Mouse (Mus musculus): ENCODE data around the gene Ccdc180. TPM values are rescaled to one million over a fixed set of nuclear protein-coding genes. Genes with fewer than 3 reads are reported as not detected.

The Ccdc180 gene
- total RNA-seq (2022) = under 1 TPM in 1 of 4 experiments, not detected in 3; 0.09 TPM

DNA sequence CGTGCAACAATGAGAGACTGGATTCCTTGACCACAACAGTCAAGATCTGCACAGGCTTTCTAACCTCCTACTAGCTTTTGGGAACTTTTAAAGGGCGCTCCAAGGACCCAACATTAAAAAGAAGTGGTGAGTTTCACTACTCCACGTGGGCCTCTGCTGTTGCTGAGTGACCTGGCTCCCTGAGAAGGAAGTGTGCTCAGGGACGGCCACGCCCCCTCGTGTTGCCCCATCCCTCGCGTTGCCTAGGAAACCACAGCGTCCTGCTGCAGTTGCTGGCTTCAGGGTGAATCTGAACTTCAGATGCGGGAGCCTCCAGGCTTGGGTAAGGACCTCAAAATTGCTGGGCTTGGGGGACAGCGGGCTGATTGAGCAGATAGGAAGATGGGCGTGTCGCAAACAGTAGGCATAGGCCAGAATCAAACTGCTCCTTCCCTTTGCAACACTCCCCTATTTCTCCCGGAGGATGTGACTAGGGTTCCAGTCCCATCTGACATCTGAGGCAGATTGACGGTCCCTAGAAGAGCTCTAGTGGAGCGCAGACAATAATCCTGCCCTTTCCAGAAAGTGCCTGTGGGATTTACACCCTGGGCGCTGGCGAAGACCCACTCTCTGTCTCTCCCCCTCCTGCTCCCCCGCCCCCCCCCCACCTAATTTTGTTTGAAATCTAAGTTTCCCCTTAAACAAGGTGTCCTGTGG lies at the start of gene Ccdc180:
TSS of gene Ccdc180 (plus strand) at position 238 of the 696 bp plus-strand sequence.
- peak; percentile 22 for DNase-seq (ENCODE audit: low spot score)

DNA sequence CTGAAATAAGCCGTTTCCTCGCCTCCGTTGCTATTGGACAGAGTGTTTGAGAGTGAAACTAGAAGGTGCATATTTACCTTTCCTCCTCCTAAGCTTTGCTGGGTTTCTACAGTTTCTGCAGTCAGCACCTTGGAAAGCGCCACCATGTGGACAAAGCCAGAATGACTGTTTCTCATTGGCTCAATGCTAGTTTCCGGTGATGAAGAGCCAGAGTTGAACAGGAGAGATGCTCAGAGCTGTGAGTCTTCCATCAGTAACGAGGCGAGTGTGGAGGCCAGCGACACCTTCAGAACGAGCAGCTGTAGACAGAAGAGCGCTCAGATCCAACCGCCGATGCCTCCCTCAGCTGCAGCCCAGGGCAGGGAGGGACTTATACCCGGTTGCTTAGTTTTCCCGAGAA lies 45.7 kb upstream of the Ccdc180 start:
- DNase-seq (ENCODE audit: low spot score) = no peak

- no peak for DNase-seq (ENCODE audit: low spot score)
Measured at GRCm38 (mm10) chr4:45846263-45846662, 43.8 kb upstream of the Ccdc180 start.

GRCm38 (mm10) chr4:45848109-45848824 lies 41.8 kb upstream of the Ccdc180 start, which contains the start of gene Stra6l:
Gene Stra6l, plus strand, starts transcription at chr4:45848664.
- no peak for DNase-seq (ENCODE audit: low spot score)

GRCm38 (mm10) chr4:45848825-45849156 lies 41.3 kb upstream of the Ccdc180 start:
- DNase-seq (ENCODE audit: low spot score) = no peak

DNA sequence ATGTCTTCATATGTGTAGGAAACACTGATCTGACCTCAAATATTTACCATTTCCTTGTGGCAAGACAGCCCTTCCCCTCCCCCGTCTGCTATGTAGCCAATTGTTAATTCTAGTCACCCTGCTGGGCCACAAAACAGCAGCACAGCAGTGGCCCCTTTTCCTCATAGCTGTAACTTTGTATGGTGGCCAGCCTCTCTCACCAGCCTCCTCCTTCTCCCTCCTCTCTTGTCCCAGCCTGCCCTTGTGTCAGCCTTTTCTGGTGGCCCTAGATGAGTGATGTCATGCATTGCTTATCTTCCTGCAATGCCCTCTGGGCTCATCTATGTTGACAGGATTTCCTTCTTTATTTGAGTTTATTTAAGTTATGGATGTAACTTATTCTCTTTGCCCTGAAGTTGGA lies 40.7 kb upstream of the Ccdc180 start:
- DNase-seq (ENCODE audit: low spot score) = no peak

DNA sequence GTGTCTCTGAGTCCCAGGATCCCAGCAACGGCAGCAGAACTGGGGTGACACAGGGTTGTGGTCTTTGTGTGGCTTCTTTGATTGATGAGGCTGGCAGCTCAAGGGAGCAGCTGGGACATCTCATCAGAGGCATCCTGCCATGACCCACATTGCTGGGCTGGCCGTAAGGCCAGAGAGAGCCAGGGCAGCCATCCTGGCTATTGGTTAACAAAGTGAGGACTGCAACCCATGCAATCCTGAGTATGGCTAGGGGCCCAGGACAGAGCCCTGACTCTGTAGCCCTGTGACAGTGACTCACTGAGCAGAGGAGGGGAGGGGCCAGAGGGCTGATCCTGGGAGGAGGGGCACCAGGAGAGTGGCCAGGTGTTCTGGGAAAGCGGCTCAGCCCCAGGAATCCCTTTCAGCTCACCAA lies 38.5 kb upstream of the Ccdc180 start:
- DNase-seq (ENCODE audit: low spot score) = no peak

DNA sequence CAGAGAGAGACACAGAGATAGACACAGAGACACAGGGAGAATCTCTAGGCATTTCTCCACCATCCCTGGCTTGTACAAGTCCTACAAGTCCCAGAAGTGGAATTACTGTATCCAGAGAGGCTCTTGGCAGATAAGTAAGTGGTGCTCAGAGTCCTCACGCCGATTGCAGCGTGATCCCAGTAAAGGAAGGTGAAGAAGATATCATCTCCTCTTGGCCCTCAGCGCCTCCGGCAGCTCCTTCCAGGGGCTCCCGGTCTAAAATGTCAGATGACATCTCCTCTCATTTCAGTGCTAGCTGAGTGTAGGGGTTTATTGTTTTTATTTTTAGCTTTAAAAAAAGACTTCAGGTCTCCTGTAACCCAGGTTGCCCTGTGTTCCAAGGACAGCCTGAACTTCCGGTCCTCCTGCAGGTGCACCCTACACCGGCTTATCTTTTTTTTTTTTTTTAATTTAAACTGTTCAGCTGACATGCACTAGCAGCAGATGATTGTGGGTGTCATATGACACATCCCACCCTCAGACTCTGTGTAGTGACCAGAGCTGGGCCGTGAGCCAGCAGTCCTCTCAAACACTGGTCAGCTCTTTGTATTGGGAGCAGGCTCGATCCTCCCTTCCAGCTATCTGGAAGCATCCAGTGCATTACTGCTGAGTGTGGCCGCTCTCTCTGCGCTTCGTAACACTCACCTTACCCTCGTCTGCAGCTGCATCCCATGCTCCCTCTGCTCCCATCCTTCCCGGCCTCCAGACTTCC lies 36.4 kb upstream of the Ccdc180 start:
- DNase-seq (ENCODE audit: low spot score) = no peak

GRCm38 (mm10) chr4:45855803-45856424 lies 34.2 kb upstream of the Ccdc180 start:
- DNase-seq (ENCODE audit: low spot score) = peak; percentile 73

GRCm38 (mm10) chr4:45861160-45861559 lies 28.9 kb upstream of the Ccdc180 start:
- no peak for DNase-seq (ENCODE audit: low spot score)

- DNase-seq (ENCODE audit: low spot score) = no peak
Measured at GRCm38 (mm10) chr4:45867416-45867815, 22.7 kb upstream of the Ccdc180 start.

DNA sequence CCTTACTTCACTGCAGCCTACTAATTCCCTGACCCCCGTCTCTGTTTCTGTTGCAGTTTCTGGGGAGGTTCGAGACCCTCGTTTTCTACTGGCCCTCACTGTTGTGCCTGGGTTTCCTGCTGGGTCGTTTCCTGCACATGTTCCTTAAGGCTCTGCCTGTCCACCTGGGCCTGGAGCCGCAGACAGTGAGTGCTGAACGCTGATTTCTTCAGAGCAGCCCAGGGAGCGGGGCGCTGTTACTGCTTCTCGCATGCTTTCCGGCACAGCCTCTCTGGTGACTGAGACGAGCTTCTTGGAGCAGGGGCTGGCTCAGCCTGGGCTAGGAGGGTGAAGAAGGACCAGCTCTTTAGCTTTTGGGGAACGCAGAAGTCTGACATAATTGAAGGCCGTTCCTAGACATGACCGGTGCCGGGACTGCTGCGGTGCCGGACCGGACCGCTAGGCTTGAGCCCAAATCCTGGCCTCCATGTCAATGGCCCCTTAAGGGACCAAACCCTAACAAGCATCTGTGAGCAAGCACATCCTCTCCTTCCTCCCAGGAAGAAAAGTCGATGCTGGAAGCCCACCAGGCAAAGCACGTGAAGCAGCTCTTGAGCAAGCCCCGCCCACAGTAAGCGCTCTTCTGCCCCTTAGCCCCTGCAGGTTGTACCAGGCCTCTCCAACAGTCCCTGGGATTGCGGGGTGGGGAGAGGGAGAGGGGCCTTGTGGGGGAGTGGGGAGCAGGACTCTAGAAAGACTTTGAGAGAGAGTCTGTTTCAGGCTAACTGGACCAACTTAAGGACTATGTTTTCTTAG lies 20.9 kb upstream of the Ccdc180 start:
- DNase-seq (ENCODE audit: low spot score) = no peak

DNA sequence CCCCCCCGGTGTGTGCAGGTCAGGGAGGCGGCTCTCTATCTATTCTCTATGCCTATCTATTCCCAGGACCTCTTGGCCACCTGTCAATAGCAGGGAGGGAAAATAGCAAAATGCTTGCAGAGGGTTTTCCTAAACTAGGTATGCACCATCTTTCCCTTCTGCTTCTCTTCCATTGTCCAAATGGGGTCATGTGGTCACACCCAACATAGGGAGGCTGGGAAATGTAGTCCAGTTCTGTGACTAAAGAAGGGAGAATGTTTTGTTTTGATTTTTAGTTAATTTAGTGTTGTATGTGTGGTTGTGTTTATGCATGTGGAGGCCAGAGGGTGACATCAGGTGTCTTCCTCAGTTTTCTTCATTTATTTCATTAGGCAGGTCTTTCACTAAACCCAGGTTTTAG lies 18.0 kb upstream of the Ccdc180 start:
- DNase-seq (ENCODE audit: low spot score) = no peak

GRCm38 (mm10) chr4:45878929-45879328 lies 11.2 kb upstream of the Ccdc180 start:
- DNase-seq (ENCODE audit: low spot score) = peak; percentile 13

DNA sequence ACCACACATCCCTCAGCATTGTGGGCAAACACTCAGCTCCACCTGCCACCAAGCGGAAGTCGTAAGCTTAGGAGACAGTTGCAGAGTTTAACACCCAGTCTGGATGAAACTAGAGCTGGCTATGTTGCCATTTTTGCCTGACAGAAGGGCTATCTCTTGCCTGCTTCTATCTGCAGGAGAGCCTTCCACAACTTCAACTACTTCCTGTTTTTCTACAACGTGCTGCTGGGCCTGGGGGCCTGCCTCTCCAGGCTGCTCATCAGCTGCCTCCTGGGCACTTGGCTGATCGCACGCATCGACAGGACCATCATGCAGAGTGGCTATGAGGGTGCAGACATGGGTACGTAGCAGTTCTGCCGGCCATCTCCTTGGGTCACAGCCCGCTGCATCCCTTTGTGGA lies 7.6 kb upstream of the Ccdc180 start:
- no peak for DNase-seq (ENCODE audit: low spot score)

DNA sequence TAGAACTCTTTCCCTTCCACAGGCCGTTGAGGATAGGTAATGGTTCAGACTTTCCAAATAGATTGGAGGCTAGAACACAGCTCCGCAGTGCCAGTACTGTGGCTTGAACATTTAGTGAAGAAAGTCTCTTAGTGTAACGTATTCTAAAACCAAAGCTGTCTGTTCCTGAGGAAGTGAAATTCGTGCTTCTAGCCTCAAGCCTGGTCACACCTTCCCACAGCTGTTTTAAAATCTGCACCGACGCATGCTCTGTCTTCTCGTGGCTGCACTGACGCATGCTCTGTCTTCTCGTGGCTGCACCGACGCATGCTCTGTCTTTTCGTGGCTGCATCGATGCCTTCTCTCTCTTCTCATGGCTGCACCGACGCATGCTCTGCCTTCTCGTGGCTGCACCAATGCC lies 6.9 kb upstream of the Ccdc180 start:
- peak; percentile 1 for DNase-seq (ENCODE audit: low spot score)

GRCm38 (mm10) chr4:45889487-45889886 lies 616 bp upstream of the Ccdc180 start:
- no peak for DNase-seq (ENCODE audit: low spot score)

- DNase-seq (ENCODE audit: low spot score) = no peak
Measured at GRCm38 (mm10) chr4:45896425-45897081, 6.5 kb downstream of the Ccdc180 start.

- no peak for DNase-seq (ENCODE audit: low spot score)
Measured at GRCm38 (mm10) chr4:45898413-45898812, 8.3 kb downstream of the Ccdc180 start.

DNA sequence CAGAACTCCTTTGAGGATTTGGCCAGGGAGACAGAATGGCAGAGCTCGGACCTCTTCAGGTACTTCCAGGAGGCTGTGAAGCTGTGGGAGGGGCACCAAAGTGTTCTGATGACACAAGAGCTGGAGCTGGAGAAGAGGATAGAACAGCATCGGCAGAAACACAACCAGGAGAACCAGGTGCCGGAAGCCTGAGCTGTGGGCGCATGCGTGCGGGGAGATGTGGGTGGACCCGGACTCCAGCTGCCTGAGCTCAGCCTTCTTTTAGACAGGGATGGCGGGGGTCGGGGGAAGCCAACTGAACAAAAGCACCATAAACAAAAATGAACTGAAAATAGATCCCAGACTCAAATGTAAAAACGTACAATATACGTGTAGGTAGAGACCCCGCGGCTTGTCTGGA lies 19.2 kb downstream of the Ccdc180 start:
- DNase-seq (ENCODE audit: low spot score) = no peak

GRCm38 (mm10) chr4:45909924-45910323 lies 19.8 kb downstream of the Ccdc180 start:
- no peak for DNase-seq (ENCODE audit: low spot score)

All from heart, adult 8-10 months (tissue).